Mouse (Mus musculus) layer of hippocampus, adult 2 months (tissue): Measurements from ENCODE around the gene Npas3. TPM values are rescaled to one million over a fixed set of nuclear protein-coding genes. Genes with fewer than 3 reads are reported as not detected.

Experiments
- DNase-seq, 2 experiments: peaks; one replicate each; pipeline ENCODE4 v3.0.0; 2022; ENCODE audit warnings: low spot score in 2 of 2
- H3K27ac ChIP-seq: fragments of 200-600 bp; 2 replicates; pipeline ENCODE4 v1.8.1; 2022
- H3K4me3 ChIP-seq: fragments of 200-600 bp; 2 replicates; pipeline ENCODE4 v1.8.1; 2022; ENCODE audit warnings: mild to moderate bottlenecking
- CTCF ChIP-seq: fragments of 200-600 bp; conservative IDR thresholded peaks from 2 replicates; pipeline ENCODE4 v1.8.1; 2022; ENCODE audit warnings: antibody characterized with exemption, mild to moderate bottlenecking, moderate library complexity
- long read RNA-seq, 2 experiments: library from polyadenylated mRNA; stranded (forward); transcript quantifications; one replicate each; pipeline ENCODE4 v2.0.0; 2021; ENCODE audit warnings: borderline mapping rate in 2 of 2
- total RNA-seq, 2 experiments: library from RNA; stranded (reverse); gene quantifications; 2 replicates each; pipeline ENCODE4 v1.2.3; 2021

Npas3 gene
- total RNA-seq = 10 to 100 TPM; 22.9 to 29.1 TPM
- long read RNA-seq, experiment 1, full-length matches to known transcripts = 2 of 15 reads
- long read RNA-seq, experiment 1, partial matches to known transcripts = 11 of 15 reads
- long read RNA-seq, experiment 1, other reads (novel, unspliced or antisense) = 2 of 15 reads
- long read RNA-seq, experiment 2, full-length matches to known transcripts = 2 of 26 reads
- long read RNA-seq, experiment 2, partial matches to known transcripts = 2 of 26 reads
- long read RNA-seq, experiment 2, other reads (novel, unspliced or antisense) = 22 of 26 reads

DNA sequence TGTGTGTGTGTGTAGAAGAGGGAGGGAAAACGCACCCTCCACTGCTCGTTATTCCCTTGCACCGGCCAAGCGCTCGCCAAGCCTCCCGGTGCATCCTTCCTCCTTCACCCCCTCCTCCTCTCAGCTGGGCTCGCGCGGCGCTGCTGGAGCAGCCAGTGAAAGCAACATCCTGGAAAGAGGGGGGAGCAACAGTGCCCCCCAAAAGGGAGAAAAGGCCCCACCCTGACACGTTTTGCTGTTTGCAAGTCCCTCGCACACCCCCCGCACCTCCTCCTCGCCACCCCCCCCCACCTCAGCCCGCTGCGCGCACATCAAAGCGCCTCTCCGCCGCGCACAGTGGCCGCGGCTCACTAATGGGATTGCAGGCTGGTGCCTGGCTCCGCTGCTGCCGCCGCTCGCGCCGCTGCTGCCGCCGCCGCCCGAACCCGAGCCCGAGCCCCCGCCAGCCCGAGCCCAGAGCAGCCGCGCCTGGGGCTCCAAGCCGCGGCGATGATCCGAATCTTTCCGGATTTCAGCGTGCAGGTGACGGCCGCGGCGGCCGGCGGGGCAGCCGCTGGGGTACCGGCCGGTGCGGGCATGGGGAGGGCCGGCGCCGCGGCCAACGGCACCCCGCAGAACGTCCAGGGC, at the start of gene Npas3:
Npas3 (plus strand) TSS at position 577 of the 627 bp plus-strand sequence.
- peak within 1 kb of the TSS; percentile 57 for H3K4me3 ChIP-seq
- no peak for TF ChIP-seq CTCF
- peak; percentile 28 to 55 for DNase-seq
- H3K27ac ChIP-seq = peak within 1 kb of the TSS; percentile 88

DNA sequence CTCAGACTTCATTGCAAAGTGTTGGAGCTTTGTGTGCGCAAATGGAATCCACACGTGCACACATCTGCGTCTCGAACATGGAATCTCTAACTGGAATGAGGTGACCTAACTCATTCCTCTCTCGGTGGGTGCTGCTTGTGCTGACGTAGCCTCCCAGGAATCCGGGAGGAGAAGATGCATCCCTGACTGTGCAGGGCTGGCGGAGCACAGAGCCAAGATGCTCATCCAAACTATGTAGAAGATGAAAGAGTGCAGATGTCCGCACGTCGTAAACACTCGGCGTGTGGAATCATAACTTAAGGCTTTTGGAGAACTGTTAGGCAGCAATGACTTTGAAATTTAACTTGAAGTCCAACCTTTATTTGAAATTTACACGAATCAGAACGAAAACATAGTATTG, 31.3 kb upstream of the Npas3 start:
- DNase-seq = no peak
- no peak for TF ChIP-seq CTCF
- no peak overlapping the region for H3K27ac ChIP-seq
- no peak overlapping the region for H3K4me3 ChIP-seq

DNA sequence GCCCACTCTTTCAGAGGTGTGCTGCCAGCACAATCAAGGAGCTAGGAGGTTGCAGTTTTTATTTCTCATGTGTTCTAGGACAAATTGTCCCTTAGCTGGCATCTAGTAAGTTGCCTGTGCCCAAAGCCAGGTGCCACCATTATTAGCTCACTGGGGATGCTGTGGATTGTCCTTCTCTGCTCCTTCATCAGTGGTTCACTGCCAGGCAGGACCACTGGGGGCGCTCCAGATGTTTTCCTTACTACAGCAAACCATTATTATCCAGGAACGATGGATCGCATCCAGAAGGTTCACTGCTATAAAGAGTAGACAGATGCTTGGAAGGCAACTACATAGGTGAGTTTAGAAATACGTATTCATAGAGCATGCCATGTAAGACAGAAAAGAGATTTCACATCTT, 25.7 kb upstream of the Npas3 start:
- Histone ChIP-seq H3K4me3 (no peak overlapping the region), H3K27ac (no peak overlapping the region)
- peak; percentile 65 for TF ChIP-seq CTCF
- DNase-seq = no peak

DNA sequence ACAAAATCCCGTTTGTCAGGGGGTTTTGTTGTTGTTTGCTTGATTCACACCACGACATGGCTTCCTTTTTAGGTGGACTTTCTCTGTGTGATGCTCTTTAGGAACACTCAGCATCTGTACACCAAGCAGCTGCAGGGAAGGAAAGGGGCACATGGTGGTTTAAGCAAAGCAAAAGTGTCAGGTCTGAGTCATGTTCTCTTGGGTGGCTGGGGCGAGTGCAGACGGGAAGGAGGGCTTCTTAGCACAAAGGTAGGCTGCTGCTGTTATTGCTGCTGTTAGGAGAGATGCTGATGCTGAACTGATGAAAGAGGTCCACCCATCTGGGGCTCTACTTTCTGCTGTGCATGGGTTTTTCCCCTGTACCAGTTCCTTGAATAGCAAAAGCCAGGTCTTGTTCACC, 21.1 kb upstream of the Npas3 start:
- Histone ChIP-seq H3K27ac (no peak overlapping the region), H3K4me3 (no peak overlapping the region)
- no peak for TF ChIP-seq CTCF
- no peak for DNase-seq

DNA sequence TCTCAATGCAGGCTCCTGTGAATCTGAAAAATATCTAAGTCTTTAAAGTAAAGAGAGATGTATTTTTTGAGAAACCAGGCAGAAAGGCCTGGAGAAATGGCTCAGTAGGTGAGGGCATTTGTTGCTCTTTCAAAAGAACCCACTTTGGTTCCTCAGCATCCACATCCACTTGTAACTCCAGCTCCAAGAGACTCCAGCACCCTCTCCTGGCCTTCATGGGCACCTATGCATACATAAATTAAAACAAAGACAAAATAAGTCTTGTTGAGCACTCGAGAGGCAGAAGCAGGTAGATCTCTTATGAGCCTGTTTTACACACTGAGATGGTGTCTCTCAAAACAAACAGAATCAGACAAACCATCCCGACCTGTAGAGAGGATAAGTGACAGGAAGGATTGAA, 19.1 kb upstream of the Npas3 start:
- peak; percentile 33 for TF ChIP-seq CTCF
- Histone ChIP-seq H3K27ac (no peak overlapping the region), H3K4me3 (no peak overlapping the region)
- DNase-seq = no peak

DNA sequence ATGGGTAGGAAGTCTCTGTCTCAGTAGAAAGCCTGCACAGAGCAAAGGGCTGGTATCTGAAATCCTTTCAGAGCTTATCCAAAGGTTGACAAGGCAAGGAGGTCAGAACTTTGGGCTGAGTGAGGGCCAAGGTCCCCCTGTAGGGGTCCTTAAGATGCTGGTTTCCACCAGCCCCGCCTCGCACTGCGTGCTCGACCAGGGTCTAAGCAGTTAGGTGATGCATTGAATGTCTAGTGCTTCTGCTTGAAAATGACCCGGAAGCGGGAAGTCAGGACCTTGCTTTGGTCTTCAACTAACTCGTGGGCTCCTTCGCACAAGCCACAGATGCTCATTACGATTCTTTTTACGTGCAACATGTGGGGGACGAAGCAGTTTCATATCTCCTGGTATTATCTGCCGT, 2.3 kb upstream of the Npas3 start:
- Histone ChIP-seq H3K27ac (peak overlapping the region; percentile 88), H3K4me3 (peak overlapping the region; percentile 57)
- DNase-seq = no peak
- TF ChIP-seq CTCF = no peak

DNA sequence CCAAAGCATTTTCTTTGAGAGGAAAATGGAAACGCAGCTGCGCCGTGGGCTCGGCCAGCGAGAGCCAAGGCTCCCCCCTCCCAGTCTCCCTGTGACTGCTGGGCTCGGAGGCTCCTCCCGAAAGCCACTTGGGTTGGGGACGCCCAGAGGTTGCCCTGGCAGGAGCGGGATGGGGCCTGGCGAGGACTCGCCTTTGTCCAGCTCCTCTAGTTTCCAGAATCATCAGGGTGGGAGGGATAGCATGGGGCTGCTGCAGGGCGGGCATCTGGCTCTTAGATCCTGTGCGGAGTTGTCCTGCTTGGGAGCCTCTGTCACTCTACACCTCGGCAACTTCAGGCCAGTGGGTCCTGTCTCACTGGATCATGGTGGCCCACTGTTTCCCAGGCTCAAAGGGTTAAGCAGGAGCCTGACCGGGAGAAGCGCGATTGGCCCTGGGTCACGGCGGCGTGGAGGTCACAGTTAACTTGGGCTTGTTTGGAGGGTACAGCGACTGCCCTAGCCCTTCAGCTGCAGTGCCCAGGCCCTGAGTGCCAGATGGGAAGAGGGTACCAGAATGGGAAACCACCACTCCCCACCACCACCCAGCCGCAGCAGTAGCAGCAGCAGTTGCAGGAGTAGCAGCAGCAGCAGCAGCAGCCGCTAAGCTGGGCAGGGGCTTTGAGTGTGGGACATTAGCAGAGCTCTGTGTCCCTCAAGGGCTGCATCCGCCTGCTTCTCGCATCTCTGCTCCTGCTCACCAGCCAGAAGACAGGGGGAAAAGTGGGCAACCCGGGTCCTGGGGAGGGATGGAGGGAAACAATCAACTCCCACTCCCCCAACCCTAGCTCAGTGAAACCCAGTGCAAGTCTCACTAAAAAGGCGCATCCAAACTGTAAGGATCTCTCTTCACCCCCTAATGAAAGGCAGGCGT, 1.6 kb upstream of the Npas3 start:
- peak overlapping the region; percentile 57 for H3K4me3 ChIP-seq
- no peak for TF ChIP-seq CTCF
- H3K27ac ChIP-seq = peak overlapping the region; percentile 88
- peak in 1 of 2 experiments; percentile 25 for DNase-seq

DNA sequence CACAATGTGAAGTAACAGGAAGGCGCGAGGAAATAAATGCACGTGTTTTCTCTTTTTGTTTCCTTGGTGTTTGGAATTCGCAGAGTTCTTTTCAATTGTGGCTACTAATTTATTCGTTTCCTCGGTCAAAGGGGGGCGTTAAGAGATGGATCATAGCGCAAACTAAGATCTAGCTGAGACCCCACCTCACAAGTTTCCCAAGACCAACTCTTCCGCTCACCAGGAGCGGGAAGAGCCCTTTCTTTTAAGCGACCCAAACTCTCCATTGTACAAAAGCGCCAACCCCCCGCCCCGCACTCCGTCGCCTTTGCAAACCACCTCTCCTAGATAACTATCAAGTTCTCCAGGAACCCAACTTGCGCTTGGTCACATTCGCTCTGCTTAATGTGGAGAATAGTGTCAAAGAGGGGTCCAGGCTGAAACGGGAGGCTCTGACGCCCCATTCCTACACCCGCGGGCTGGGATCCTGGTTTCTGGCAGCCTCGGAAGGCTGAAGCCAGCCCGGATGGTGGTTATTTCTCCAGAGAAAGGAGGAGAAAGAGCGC, 914 bp upstream of the Npas3 start:
- H3K4me3 ChIP-seq = peak overlapping the region; percentile 57
- peak overlapping the region; percentile 88 for H3K27ac ChIP-seq
- no peak for TF ChIP-seq CTCF
- DNase-seq = no peak

DNA sequence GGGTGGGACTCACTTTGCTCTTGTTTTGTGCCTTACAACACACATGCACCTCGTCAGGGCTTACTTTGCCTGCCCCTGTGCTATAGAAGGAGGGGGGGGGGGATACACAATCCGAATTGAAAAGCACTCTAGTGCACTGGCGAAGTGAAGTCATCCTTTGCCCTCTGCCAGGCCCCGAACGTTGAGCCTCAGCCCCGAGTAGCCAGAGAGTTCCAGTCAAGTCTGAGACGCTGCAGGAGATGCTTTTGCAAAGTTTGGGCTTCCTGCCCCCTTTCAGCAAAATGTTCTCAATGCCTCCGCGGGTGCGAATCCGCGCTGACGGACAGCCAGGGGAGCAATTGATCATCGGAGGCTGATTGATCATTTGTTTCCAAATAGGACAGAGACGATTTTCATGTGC, 319 bp downstream of the Npas3 start:
- peak overlapping the region; percentile 88 for H3K27ac ChIP-seq
- H3K4me3 ChIP-seq = peak overlapping the region; percentile 57
- no peak for DNase-seq
- no peak for TF ChIP-seq CTCF

DNA sequence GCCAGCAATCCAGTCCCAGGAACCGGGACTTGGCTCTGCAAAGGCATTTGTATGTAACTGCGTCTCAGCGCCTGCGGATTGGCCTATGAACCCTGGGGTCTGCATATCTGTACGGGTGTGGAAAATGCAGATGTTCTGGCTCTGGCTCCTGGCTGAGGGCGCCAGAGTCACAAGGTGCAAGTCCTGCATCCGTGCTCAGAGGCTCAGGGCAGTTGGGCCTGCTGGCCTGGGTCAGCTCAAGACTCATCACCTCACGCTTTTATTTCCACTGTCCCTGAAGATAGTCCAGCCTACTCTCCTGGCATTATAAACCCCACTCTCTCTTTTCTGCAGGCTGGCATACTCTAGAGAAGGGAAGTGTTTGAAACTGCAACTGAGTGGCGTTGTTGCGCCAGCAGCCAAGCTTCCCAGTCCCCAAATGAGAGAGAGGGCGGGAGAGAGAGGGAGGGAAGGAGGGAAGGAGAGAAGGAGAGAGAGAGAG, 3.3 kb downstream of the Npas3 start:
- 0 out of 2 replicates have a peak, but pooled peaks have one; percentile 16 for TF ChIP-seq CTCF
- peak; percentile 19 to 33 for DNase-seq
- Histone ChIP-seq H3K4me3 (peak overlapping the region; percentile 48), H3K27ac (peak overlapping the region; percentile 88)

DNA sequence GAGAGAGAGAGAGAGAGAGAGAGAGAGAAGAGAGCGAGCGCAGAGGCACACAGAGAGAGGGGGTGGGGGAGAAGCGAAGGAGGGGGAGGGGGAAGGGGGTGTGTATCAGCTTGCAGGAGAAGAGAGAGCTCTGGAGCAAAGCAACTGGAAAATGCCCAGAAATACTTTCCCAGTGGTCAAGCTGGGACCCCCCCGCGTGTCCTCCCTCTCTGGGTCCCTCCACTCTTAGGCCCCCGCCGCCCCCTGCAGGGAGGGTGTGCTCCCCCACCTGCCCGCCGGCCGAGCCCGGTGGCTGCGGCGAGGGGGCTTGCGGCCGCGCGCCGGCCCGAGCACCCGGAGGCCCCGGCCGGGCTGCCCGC, 3.7 kb downstream of the Npas3 start:
- Histone ChIP-seq H3K4me3 (peak overlapping the region; percentile 54), H3K27ac (peak overlapping the region; percentile 67)
- TF ChIP-seq CTCF = no peak
- no peak for DNase-seq

DNA sequence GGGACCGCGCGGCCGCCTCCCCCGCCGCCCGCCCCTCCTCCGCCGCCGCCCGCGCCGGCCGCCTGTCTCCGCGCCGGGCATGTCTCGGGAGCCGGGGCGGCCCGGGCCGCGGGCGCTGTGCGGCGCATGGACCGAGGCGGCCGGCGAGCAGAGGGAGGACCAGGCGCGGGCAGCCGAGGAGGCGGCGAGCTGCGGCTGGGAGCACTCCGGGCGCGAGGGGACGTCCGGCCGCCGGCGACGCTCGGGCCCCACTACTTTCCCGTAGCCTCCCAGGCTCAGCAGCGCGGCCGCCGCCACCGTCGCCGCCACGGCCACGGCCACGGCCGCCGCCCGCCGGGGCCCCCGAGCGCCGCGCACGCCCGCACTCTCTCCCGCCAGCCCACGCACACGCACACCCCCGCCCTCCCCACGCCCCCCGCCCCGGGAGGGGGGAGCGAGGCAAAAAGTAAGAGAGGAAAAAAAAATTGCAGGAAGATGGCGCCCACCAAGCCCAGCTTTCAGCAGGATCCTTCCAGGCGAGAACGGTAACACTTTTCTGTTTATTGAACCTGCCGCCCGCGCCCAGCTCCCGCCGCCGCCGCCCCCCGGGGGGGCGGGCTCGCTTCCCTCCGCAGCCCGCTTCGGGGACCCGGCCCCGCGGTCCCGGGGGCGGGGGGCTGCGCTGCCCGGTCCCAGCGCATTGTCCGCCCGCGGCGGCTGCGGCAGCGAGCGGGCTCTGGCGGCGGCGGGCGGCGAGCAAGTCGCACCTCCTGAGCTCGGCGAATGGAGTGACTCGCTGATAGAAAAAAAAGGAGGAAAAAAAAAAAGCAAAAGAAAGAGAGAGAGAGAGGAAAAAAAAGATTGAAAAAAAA, 4.3 kb downstream of the Npas3 start:
- DNase-seq = peak in 1 of 2 experiments; percentile 27
- Histone ChIP-seq H3K4me3 (peak overlapping the region; percentile 53), H3K27ac (peak overlapping the region; percentile 83)
- TF ChIP-seq CTCF = peak; percentile 14; the same call in 1 of the 2 replicates
